Mouse (Mus musculus) urinary bladder, adult 18-20 months (tissue): ENCODE results near the gene Olfr1291-ps1.

Experiments used
- DNase-seq, 2 experiments: peaks; one replicate each; pipeline ENCODE4 v3.0.0; 2022; ENCODE audit warnings: low spot score in 2 of 2, mixed read lengths in 2 of 2

The Olfr1291-ps1 gene

GRCm38 (mm10) chr2:111496880-111497279 is at the start of gene Olfr1291-ps1:
TSS of gene Olfr1291-ps1 (plus strand) at chr2:111497180.
- no peak for DNase-seq

DNA sequence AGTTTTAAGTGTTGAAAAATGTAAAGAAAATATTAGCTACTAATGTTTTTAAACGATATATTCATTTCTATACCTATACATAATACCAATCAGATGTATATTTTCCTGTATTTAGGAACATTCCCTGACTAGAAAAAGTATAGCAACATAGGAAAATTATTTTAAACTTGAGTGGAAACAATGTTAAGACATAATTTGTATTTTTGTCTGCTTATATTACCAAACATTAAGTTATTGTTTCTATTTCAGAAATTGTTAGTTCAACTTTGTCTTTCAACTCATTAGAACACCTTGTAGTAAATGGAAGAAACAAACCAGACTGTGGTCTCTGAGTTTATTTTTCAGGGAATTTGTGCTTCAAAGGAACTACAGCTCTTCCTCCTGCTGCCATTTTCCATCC is 48.1 kb upstream of the Olfr1291-ps1 start, which contains the start of gene Olfr1287:
Olfr1287 (plus strand) TSS at position 301 of the 400 bp plus-strand sequence.
- no peak for DNase-seq

GRCm38 (mm10) chr2:111473801-111474200 is 23.2 kb upstream of the Olfr1291-ps1 start, which contains the start of gene Olfr1288:
TSS of gene Olfr1288 (plus strand) at chr2:111474101.
- no peak for DNase-seq

DNA sequence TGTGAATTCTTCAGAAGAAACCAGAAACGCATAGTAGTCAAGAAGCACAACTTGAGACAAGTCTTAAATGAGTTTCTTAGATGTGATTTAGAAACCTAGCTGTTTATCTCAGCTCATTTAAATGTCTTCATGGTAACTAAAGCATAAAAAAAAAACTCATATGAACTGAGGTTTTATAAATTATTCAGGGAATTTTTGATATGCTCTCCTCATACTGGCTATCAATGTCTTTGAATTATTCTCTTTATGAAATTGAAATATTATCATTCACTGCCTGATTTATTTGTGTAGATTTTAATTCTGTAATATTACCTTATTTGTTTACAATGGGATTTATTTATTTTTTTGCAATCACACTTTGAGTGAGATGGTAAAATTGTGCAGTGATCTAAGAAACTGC is 16.5 kb upstream of the Olfr1291-ps1 start, which contains the start of gene Olfr1289:
Olfr1289 (plus strand) TSS at position 301 of the 400 bp plus-strand sequence.
- no peak for DNase-seq

DNA sequence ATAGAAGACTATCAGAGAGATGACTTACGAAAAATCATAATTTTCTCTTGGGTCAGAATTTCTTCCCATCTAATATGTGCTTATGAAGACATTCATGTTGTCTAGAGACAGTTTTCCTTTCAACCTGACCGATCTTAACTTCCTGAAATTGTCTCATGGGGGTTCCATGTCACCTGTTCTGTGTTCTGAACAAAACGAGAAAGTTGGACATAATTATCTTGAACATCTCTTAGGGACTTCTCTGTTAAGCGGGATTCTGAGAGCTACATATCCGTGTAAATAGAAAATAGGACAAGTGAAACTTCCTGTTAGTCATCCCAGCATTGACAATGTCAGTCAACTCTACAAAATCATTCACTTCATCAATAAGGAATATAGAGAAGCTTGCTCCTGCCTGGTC is 3.3 kb upstream of the Olfr1291-ps1 start, which contains the start of gene Olfr1290:
Olfr1290 (minus strand) TSS at position 101 of the 400 bp plus-strand sequence.
- no peak for DNase-seq

GRCm38 (mm10) chr2:111517451-111517850 is 20.5 kb downstream of the Olfr1291-ps1 start:
- DNase-seq, result no peak

DNA sequence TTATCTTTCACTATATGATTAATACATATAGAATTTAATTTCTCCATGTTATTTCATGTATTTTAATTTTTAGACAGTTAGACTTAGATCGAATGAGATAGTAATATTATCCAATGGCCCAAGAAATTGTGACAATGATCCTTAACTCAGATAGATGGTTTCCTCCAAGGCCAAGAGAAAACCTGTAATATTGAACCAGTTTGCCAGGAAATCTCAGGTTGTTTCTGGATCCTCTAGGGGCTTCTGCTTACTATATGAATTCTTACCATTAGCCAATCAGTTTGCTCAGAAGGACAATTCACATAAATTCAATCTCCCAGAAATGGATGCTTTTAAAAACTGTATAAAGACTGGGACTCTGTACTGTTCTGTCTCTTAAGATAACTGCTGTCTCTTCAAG is 27.9 kb downstream of the Olfr1291-ps1 start, which contains the start of gene Olfr1293-ps:
Olfr1293-ps (plus strand) TSS at position 301 of the 400 bp plus-strand sequence.
- DNase-seq, result no peak

- DNase-seq, result no peak
Observed at GRCm38 (mm10) chr2:111540191-111540590, 43.2 kb downstream of the Olfr1291-ps1 start, which contains the start of gene Olfr1294. TSS of gene Olfr1294 (minus strand) at chr2:111540291.
